Mouse (Mus musculus): ENCODE results near the gene Olfr310. TPM values are rescaled to one million over a fixed set of nuclear protein-coding genes. Genes with fewer than 3 reads are reported as not detected.

Gene Olfr310
- polyA plus RNA-seq (2015; fragmentation: Nextera tagmentation; extraction: Ambion mirVana) = not detected in 2 replicates

DNA sequence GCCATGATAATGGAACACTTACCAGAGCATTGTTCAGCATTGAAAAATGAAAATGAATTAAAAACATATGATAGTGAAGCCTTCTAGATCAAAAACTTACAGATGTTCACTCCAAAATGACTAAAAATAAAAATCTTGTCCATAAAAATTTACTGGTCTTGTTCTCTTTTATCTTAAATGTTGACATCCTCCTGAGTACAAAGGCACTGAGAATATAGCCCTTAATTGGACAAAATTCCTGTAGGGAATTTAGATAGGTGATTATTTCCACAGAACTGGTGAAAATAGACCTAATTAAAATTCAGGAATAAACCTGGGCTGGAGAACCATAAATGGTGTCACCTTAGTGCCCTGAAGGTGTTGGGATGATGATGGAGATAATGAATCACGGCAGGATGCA lies at the start of gene Olfr310:
Gene Olfr310 (minus strand): TSS at position 101 of the 400 bp plus-strand sequence.

GRCm38 (mm10) chr7:86325530-86325929 lies 48.6 kb upstream of the Olfr310 start, which contains the start of gene Olfr308:
Gene Olfr308 (minus strand): TSS chr7:86325630.

DNA sequence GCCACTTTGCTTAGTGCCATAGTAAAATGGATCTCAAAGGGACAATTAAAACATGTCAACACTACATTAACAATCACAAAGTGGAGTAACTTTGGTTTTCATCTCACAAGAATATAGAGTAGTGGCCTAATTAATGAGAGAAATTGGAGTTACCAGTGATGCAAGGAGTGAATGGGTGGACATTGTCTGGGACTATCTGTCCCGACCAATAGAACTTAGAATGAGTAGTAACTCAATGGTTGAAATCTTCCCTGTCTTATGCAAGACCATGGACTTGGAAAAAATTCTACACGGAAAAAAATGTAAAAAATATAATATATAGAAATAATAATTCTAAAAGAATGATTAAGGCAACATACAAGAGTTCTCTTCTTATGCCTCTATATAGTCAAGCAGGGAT lies 36.6 kb upstream of the Olfr310 start, which contains the start of gene Olfr309:
Gene Olfr309 (minus strand): TSS at position 101 of the 400 bp plus-strand sequence.

DNA sequence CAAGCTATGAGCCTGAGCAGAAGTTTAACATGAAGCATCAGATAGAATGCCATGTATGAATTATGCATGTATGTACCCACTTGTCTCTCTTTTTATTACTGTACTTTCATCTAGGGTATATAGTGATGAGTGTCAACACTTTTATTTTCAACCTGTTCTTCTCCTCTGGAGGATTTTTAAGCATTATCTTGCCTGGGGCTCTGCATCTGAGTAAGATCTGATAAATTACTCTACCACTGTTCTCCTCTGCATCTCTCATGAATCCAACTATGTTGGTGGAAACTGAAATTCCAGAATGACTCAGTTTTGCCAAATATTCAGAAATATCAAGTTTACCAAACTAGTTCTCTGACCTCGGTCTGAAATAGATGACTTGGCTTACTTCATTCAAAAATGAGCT lies 30.8 kb downstream of the Olfr310 start, which contains the start of gene Vmn2r76:
Gene Vmn2r76 (minus strand): TSS at position 101 of the 400 bp plus-strand sequence.

Small RNA genes lying within 50 kb of the gene (microRNA-seq; reads per million reads assigned to microRNA genes)
- gene Gm23192 (ENCODE audit: borderline replicate concordance, insufficient number of aligned reads) = not detected

Other genes with a start within 250 kb of the Olfr310 start
- not detected in 2 replicates for gene Vmn2r75, start 105.4 kb downstream of the Olfr310 start, polyA plus RNA-seq (2015; fragmentation: Nextera tagmentation; extraction: Ambion mirVana)
- gene Vmn2r76, start 30.9 kb downstream of the Olfr310 start, polyA plus RNA-seq (2015; fragmentation: Nextera tagmentation; extraction: Ambion mirVana) = not detected in 2 replicates
- not detected in 2 replicates for gene Olfr309, start 36.5 kb upstream of the Olfr310 start, polyA plus RNA-seq (2015; fragmentation: Nextera tagmentation; extraction: Ambion mirVana)
- not detected in 2 replicates for gene Olfr308, start 48.5 kb upstream of the Olfr310 start, polyA plus RNA-seq (2015; fragmentation: Nextera tagmentation; extraction: Ambion mirVana)
- gene Olfr307, start 60.4 kb upstream of the Olfr310 start, polyA plus RNA-seq (2015; fragmentation: Nextera tagmentation; extraction: Ambion mirVana) = not detected in 2 replicates
- not detected in 2 replicates for gene Olfr305, start 89.8 kb upstream of the Olfr310 start, polyA plus RNA-seq (2015; fragmentation: Nextera tagmentation; extraction: Ambion mirVana)
- not detected in 2 replicates for gene Olfr304, start 109.5 kb upstream of the Olfr310 start, polyA plus RNA-seq (2015; fragmentation: Nextera tagmentation; extraction: Ambion mirVana)
- not detected in 2 replicates for gene Olfr303, start 120.6 kb upstream of the Olfr310 start, polyA plus RNA-seq (2015; fragmentation: Nextera tagmentation; extraction: Ambion mirVana)
- not detected in 2 replicates for gene Olfr301, start 126.7 kb upstream of the Olfr310 start, polyA plus RNA-seq (2015; fragmentation: Nextera tagmentation; extraction: Ambion mirVana)
- gene Olfr299, start 182.7 kb upstream of the Olfr310 start, polyA plus RNA-seq (2015; fragmentation: Nextera tagmentation; extraction: Ambion mirVana) = not detected in 2 replicates
- not detected in 2 replicates for gene Olfr298, start 215.3 kb upstream of the Olfr310 start, polyA plus RNA-seq (2015; fragmentation: Nextera tagmentation; extraction: Ambion mirVana)
- gene Olfr297, start 242.8 kb upstream of the Olfr310 start, polyA plus RNA-seq (2015; fragmentation: Nextera tagmentation; extraction: Ambion mirVana) = not detected in 2 replicates

All from adrenal gland, postnatal 0 days (tissue).